Mouse (Mus musculus): ENCODE measurements around the gene Rnf182.

DNA sequence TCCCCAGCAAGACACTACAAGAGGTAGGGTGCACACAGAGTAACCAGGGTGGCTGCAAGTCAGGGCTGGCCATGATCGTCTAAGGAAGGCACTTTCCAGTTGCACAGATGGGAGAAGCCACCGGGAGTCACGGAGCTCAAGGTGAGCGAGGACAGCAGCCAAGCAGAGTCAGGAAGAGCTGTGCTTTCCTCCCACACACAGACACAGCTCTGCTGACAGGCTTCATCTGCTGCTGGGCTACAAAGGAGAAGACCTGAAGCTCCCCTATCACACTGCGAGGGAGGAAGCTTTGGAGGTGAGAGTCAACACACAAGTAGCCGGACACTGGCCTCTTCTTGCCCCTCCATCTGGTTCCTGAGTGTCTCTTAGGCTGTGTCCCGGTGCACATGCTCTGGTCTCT, 83.0 kb downstream of the Rnf182 start:
- no peak for TF ChIP-seq POLR2A (IDR thresholded peaks at IDR 0.05; ENCODE audit: borderline replicate concordance, low read depth, low read length)
- no peak for TF ChIP-seq CTCF (IDR thresholded peaks at IDR 0.05; ENCODE audit: low read depth, low read length)
